ENCODE assay signal across 18 mouse cellular contexts in the genomic region with DNA sequence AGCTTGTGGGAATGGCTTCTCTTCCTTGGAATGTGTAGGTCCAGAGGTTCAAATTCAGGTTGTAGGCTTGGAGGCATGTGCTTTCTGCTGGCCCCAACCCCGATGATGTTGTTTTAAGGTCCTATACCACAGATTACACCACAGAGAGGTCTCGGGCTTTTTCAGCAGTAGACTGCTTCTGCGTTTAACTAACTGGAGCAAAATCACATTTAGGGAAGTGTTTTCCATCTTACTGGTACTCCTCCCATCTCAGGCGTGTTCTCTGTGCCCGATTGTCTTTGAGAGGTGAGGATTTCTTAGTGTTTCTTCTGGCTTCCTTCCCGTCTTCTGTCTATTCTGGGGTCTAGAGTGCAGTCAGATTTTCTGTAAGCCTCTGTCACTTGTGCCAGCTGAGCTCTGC.
"Had no signal": no experiment of that assay in that cellular context is flagged by ENCODE, and none has a peak within 500 bp of the region (broad histone marks: within the 10 kb centered on the region; RNA-seq: fewer than 3 reads in every experiment).

No protein-coding gene starts in this region.

- ATAC-seq: intestine, embryonic 16.5 days; liver, postnatal 0 days; lung, postnatal 0 days; midbrain, embryonic 15.5 days had no signal

- DNase-seq: kidney, adult 8-10 months; kidney, postnatal 36 days; left cerebral cortex, postnatal 4 days; liver, embryonic 13.5 days; liver, postnatal 0 days; lung, postnatal 36 days; retina, postnatal 1 day; right cerebral cortex, postnatal 14 days; thymus, postnatal 36 days had no signal

- H3K9ac ChIP-seq: liver, embryonic 13.5 days; liver, postnatal 0 days; midbrain, embryonic 15.5 days; neural tube, embryonic 12.5 days; stomach, embryonic 15.5 days had no signal

- H3K4me2 ChIP-seq: liver, embryonic 13.5 days; midbrain, embryonic 11.5 days; midbrain, embryonic 15.5 days; neural tube, embryonic 12.5 days; stomach, embryonic 15.5 days had no signal

- H3K27ac ChIP-seq: kidney, postnatal 0 days; layer of hippocampus, adult 2 months; liver, embryonic 13.5 days; midbrain, embryonic 15.5 days; neural tube, embryonic 12.5 days; stomach, embryonic 15.5 days had no signal

- H3K27me3 ChIP-seq: liver, embryonic 13.5 days; megakaryocyte, embryonic 14.5 days; midbrain, embryonic 15.5 days; neural tube, embryonic 12.5 days; stomach, embryonic 15.5 days had no signal

- H3K4me3 ChIP-seq: layer of hippocampus, adult 2 months; liver, embryonic 13.5 days; megakaryocyte, embryonic 14.5 days; midbrain, embryonic 15.5 days; neural tube, embryonic 12.5 days; stomach, embryonic 15.5 days had no signal

- H3K36me3 ChIP-seq: midbrain, embryonic 15.5 days; neural tube, embryonic 12.5 days had no signal

- H3K9me3 ChIP-seq: liver, embryonic 13.5 days; megakaryocyte, embryonic 14.5 days; midbrain, embryonic 15.5 days; neural tube, embryonic 12.5 days; stomach, embryonic 15.5 days had no signal
